Mouse (Mus musculus): ENCODE data around the gene H2-M10.3. TPM values are rescaled to one million over a fixed set of nuclear protein-coding genes. Genes with fewer than 3 reads are reported as not detected.

H2-M10.3 gene
- polyA plus RNA-seq, 1 experiment from 2014 or later = not detected

Other genes with a start within 250 kb of the H2-M10.3 start
- not detected in 2 replicates for gene Gm19684, start 246.7 kb downstream of the H2-M10.3 start, polyA plus RNA-seq (2015; fragmentation: Nextera tagmentation; extraction: Ambion mirVana)
- gene Gm7030, start 239.0 kb downstream of the H2-M10.3 start, polyA plus RNA-seq (2015; fragmentation: Nextera tagmentation; extraction: Ambion mirVana) = not detected in 2 replicates
- 0.26 TPM in 1 of 2 replicates, not detected in the other for gene Gm8909, start 199.9 kb downstream of the H2-M10.3 start, polyA plus RNA-seq (2015; fragmentation: Nextera tagmentation; extraction: Ambion mirVana)
- gene H2-T3, start 178.1 kb downstream of the H2-M10.3 start, polyA plus RNA-seq (2015; fragmentation: Nextera tagmentation; extraction: Ambion mirVana) = 0.80 TPM in 1 of 2 replicates, not detected in the other
- 92.3 and 118 TPM in 2 replicates for gene Rpp21, start 110.3 kb downstream of the H2-M10.3 start, polyA plus RNA-seq (2015; fragmentation: Nextera tagmentation; extraction: Ambion mirVana)
- 22.4 and 25.4 TPM in 2 replicates for gene Trim39, start 96.2 kb downstream of the H2-M10.3 start, polyA plus RNA-seq (2015; fragmentation: Nextera tagmentation; extraction: Ambion mirVana)
- 0.23 TPM in 1 of 2 replicates, not detected in the other for gene H2-M10.2, start 81.9 kb downstream of the H2-M10.3 start, polyA plus RNA-seq (2015; fragmentation: Nextera tagmentation; extraction: Ambion mirVana)
- not detected in 2 replicates for gene H2-M10.1, start 42.3 kb downstream of the H2-M10.3 start, polyA plus RNA-seq (2015; fragmentation: Nextera tagmentation; extraction: Ambion mirVana)
- gene H2-M10.4, start 93.9 kb upstream of the H2-M10.3 start, polyA plus RNA-seq (2015; fragmentation: Nextera tagmentation; extraction: Ambion mirVana) = not detected in 2 replicates
- gene H2-M11, start 178.7 kb upstream of the H2-M10.3 start, polyA plus RNA-seq (2015; fragmentation: Nextera tagmentation; extraction: Ambion mirVana) = not detected in 2 replicates